Mouse (Mus musculus) MEL (cell line): ENCODE results near the gene Sema3f.

Experiments used
- CTCF ChIP-seq, 3 experiments: IDR thresholded peaks in 2 of 3; conservative IDR thresholded peaks in 1 of 3; 2 replicates each; pipeline ENCODE4 v1.5.1; 2011 to 2012; ENCODE audit warnings: low read length in 3 of 3, low read depth in 2 of 3, mild to moderate bottlenecking in 2 of 3, improper control_type of control experiment in 1 of 3, inconsistent platforms in 1 of 3, mixed read lengths in 1 of 3, moderate library complexity in 1 of 3; ENCODE audit not compliant: control insufficient read depth in 1 of 3, insufficient read depth in 1 of 3, poor library complexity in 1 of 3, severe bottlenecking in 1 of 3
- ELF1 ChIP-seq: IDR thresholded peaks from 2 replicates; pipeline ENCODE4 v1.6.1; 2014; ENCODE audit warnings: low read depth, mild to moderate bottlenecking, inconsistent platforms, low read length, improper control_type of control experiment, moderate library complexity
- EP300 ChIP-seq, 2 experiments: IDR thresholded peaks; 2 replicates each; pipeline ENCODE4 v1.6.1; 2011; ENCODE audit warnings: improper control_type of control experiment in 2 of 2, low read length in 2 of 2, low read depth in 1 of 2, mild to moderate bottlenecking in 1 of 2
- GABPA ChIP-seq: IDR thresholded peaks from 2 replicates; pipeline ENCODE4 v1.6.1; 2012; ENCODE audit warnings: low read depth, mild to moderate bottlenecking, inconsistent platforms, low read length, improper control_type of control experiment, moderate library complexity
- GATA1 ChIP-seq: IDR thresholded peaks from 2 replicates; pipeline ENCODE4 v1.6.1; 2011; ENCODE audit warnings: low read depth, low read length, improper control_type of control experiment
- MAFK ChIP-seq: IDR thresholded peaks from 2 replicates; pipeline ENCODE4 v1.6.1; 2011; ENCODE audit warnings: low read depth, mild to moderate bottlenecking, low read length, improper control_type of control experiment, borderline replicate concordance
- MAX ChIP-seq: IDR thresholded peaks from 2 replicates; pipeline ENCODE4 v1.6.1; 2011; ENCODE audit warnings: low read length, improper control_type of control experiment
- MYB ChIP-seq: IDR thresholded peaks from 2 replicates; pipeline ENCODE4 v1.6.1; 2011; ENCODE audit warnings: mild to moderate bottlenecking, low read depth, low read length, improper control_type of control experiment
- NELFE ChIP-seq: IDR thresholded peaks from 2 replicates; pipeline ENCODE4 v1.6.1; 2011; ENCODE audit warnings: low read depth, low read length, improper control_type of control experiment
- POLR2A ChIP-seq, 2 experiments: IDR thresholded peaks; 2 replicates each; pipeline ENCODE4 v1.6.1; 2011 to 2012; ENCODE audit warnings: low read length in 2 of 2, mild to moderate bottlenecking in 2 of 2, control low read depth in 1 of 2, improper control_type of control experiment in 1 of 2, low read depth in 1 of 2, moderate library complexity in 1 of 2; ENCODE audit not compliant: control insufficient read depth in 1 of 2, insufficient read depth in 1 of 2, poor library complexity in 1 of 2
- POLR2AphosphoS2 ChIP-seq: IDR thresholded peaks from 2 replicates; pipeline ENCODE4 v1.6.1; 2011; ENCODE audit warnings: low read length, improper control_type of control experiment
- RCOR1 ChIP-seq: IDR thresholded peaks from 2 replicates; pipeline ENCODE4 v1.6.1; 2012; ENCODE audit warnings: low read depth, mild to moderate bottlenecking, inconsistent platforms, low read length, improper control_type of control experiment
- SIN3A ChIP-seq: IDR thresholded peaks from 2 replicates; pipeline ENCODE4 v1.6.1; 2012; ENCODE audit warnings: low read length, improper control_type of control experiment, inconsistent platforms
- ZNF384 ChIP-seq: IDR thresholded peaks from 2 replicates; pipeline ENCODE4 v1.6.1; 2012; ENCODE audit warnings: low read depth, mild to moderate bottlenecking, inconsistent platforms, low read length, improper control_type of control experiment

- TF ChIP-seq MYB, result no peak
- no peak for TF ChIP-seq EP300 (IDR thresholded peaks at IDR 0.05; ENCODE audit: low read depth in 1 of 2, low read length in 2 of 2)
- no peak for TF ChIP-seq CTCF (IDR thresholded peaks at IDR 0.05 in 2 of 3, conservative IDR thresholded peaks at IDR 0.05 in 1 of 3; ENCODE audit: control insufficient read depth in 1 of 3, insufficient read depth in 1 of 3, low read depth in 2 of 3, low read length in 3 of 3, poor library complexity in 1 of 3, severe bottlenecking in 1 of 3)
- TF ChIP-seq POLR2AphosphoS2, result no peak
- TF ChIP-seq POLR2A (IDR thresholded peaks at IDR 0.05; ENCODE audit: control insufficient read depth in 1 of 2, insufficient read depth in 1 of 2, low read depth in 1 of 2, low read length in 2 of 2, poor library complexity in 1 of 2), result no peak
- no peak for TF ChIP-seq ELF1
- TF ChIP-seq MAFK, result no peak
- TF ChIP-seq RCOR1, result no peak
- TF ChIP-seq NELFE, result no peak
- no peak for TF ChIP-seq SIN3A
- no peak for TF ChIP-seq GATA1
- TF ChIP-seq ZNF384, result no peak
- TF ChIP-seq MAX, result no peak
- no peak for TF ChIP-seq GABPA
Measured at GRCm38 (mm10) chr9:107709096-107709696, 1.1 kb downstream of the Sema3f start.
